Mouse (Mus musculus) liver, adult 2 months (tissue): ENCODE results near the gene Krtap1-5.

ENCODE experiments used
- CTCF ChIP-seq: fragments of 200-500 bp; IDR thresholded peaks from 2 replicates; pipeline ENCODE4 v1.5.1; 2011; ENCODE audit warnings: low read depth, low read length, control low read depth
- POLR2A ChIP-seq: fragments of 200-500 bp; IDR thresholded peaks from 2 replicates; pipeline ENCODE4 v1.6.1; 2011; ENCODE audit warnings: low read length, control low read depth; ENCODE audit not compliant: insufficient read depth; ENCODE audit errors: extremely low read depth

DNA sequence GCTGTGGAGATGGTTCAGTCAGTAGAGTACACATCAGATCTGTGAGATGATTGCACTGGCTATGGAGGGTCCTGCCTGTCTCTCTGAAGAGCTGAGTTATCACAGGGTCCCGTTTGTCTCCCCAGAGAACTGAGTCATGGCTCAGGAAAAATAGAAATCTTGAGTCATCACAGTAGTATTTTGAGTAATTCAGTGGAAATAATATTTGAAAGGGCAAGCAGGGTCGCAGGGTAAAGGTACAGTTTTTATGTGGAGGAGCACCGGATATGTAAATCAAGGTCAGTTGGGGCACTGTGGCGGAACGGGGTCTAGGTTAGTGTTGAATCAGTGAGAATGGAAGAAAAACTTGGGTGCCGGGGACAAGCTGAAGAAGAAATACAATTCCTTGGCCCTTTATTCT, 18.2 kb downstream of the Krtap1-5 start:
- TF ChIP-seq CTCF (no peak), POLR2A (no peak)
